Mouse (Mus musculus) kidney, adult 9 months (tissue): ENCODE data around the gene Krtap20-2.
"Not testable (repeated sequence)": the region's sequence is repeated elsewhere in the genome, so short reads cannot be mapped to it uniquely, and the experiment has no call there.

Source experiments
- DNase-seq: peaks from one replicate; pipeline ENCODE4 v3.0.0; 2022

Gene Krtap20-2

GRCm38 (mm10) chr16:89205561-89205960, at the start of gene Krtap20-2:
Gene Krtap20-2 (plus strand): TSS chr16:89205861.
- DNase-seq, result no peak

- DNase-seq, result no peak
Measured at GRCm38 (mm10) chr16:89157652-89158051, 48.0 kb upstream of the Krtap20-2 start, which contains the start of gene Gm9789. Gene Gm9789 (plus strand): TSS chr16:89157952.

- DNase-seq, result not testable (repeated sequence)
Measured at GRCm38 (mm10) chr16:89169190-89169589, 36.5 kb upstream of the Krtap20-2 start, which contains the start of gene Gm7735. Gene Gm7735 (plus strand): TSS chr16:89169490.

DNA sequence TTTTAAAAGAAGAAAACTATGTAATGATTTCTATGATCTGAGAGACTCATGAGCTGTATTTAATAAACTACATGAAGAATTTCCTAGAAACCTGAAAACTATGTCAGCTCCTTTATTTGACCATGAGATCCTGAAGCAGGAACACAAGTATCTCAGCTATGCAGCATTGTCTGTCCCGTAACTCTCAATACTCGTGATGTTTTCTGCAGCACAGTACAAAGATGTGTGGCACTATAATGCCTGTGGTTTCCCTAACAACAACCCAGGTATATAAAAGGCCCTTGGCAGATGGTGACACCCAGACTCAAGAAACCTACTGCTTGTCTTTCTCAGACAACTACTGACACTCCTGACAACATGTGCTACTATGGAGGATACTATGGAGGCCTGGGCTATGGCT, 31.2 kb upstream of the Krtap20-2 start, which contains the start of gene 1110057P08Rik:
TSS of gene 1110057P08Rik (plus strand) at position 301 of the 400 bp plus-strand sequence.
- DNase-seq, result no peak

- DNase-seq, result no peak
Measured at GRCm38 (mm10) chr16:89188621-89189020, 17.0 kb upstream of the Krtap20-2 start.
